Mouse (Mus musculus): ENCODE measurements around the gene Hsd17b13.
A peak's percentile ranks its signal among the peaks of the same experiment; 100 is the strongest.

Hsd17b13 gene

GRCm38 (mm10) chr5:103923101-103923500 lies 54.1 kb downstream of the Hsd17b13 start:
- no peak for DNase-seq

GRCm38 (mm10) chr5:103922436-103922835 lies 54.8 kb downstream of the Hsd17b13 start:
- DNase-seq: no peak

GRCm38 (mm10) chr5:103919497-103919896 lies 57.7 kb downstream of the Hsd17b13 start:
- no peak for DNase-seq

- no peak for DNase-seq
Observed at GRCm38 (mm10) chr5:103918233-103918632, 59.0 kb downstream of the Hsd17b13 start.

- no peak for DNase-seq
Observed at GRCm38 (mm10) chr5:103917357-103917895, 59.8 kb downstream of the Hsd17b13 start.

- DNase-seq: no peak
Observed at GRCm38 (mm10) chr5:103916595-103917356, 60.4 kb downstream of the Hsd17b13 start.

- no peak for DNase-seq
Observed at GRCm38 (mm10) chr5:103914335-103915226, 62.6 kb downstream of the Hsd17b13 start.

GRCm38 (mm10) chr5:103913150-103913549 lies 64.1 kb downstream of the Hsd17b13 start:
- DNase-seq: no peak

- peak; percentile 21 for DNase-seq
Observed at GRCm38 (mm10) chr5:103911555-103911954, 65.7 kb downstream of the Hsd17b13 start.

- peak; percentile 85 for DNase-seq
Observed at GRCm38 (mm10) chr5:103910748-103911409, 66.3 kb downstream of the Hsd17b13 start, which contains the start of gene Klhl8. TSS of gene Klhl8 (minus strand) at chr5:103911259.

- no peak for DNase-seq
Observed at GRCm38 (mm10) chr5:103910156-103910555, 67.1 kb downstream of the Hsd17b13 start.

GRCm38 (mm10) chr5:103909466-103909865 lies 67.7 kb downstream of the Hsd17b13 start:
- DNase-seq: no peak

- no peak for DNase-seq
Observed at GRCm38 (mm10) chr5:103908851-103909250, 68.4 kb downstream of the Hsd17b13 start.

- no peak for DNase-seq
Observed at GRCm38 (mm10) chr5:103907844-103908243, 69.4 kb downstream of the Hsd17b13 start.

- no peak for DNase-seq
Observed at GRCm38 (mm10) chr5:103906173-103906572, 71.0 kb downstream of the Hsd17b13 start.
